Mouse (Mus musculus): ENCODE results near the gene Inhba.

Inhba gene

DNA sequence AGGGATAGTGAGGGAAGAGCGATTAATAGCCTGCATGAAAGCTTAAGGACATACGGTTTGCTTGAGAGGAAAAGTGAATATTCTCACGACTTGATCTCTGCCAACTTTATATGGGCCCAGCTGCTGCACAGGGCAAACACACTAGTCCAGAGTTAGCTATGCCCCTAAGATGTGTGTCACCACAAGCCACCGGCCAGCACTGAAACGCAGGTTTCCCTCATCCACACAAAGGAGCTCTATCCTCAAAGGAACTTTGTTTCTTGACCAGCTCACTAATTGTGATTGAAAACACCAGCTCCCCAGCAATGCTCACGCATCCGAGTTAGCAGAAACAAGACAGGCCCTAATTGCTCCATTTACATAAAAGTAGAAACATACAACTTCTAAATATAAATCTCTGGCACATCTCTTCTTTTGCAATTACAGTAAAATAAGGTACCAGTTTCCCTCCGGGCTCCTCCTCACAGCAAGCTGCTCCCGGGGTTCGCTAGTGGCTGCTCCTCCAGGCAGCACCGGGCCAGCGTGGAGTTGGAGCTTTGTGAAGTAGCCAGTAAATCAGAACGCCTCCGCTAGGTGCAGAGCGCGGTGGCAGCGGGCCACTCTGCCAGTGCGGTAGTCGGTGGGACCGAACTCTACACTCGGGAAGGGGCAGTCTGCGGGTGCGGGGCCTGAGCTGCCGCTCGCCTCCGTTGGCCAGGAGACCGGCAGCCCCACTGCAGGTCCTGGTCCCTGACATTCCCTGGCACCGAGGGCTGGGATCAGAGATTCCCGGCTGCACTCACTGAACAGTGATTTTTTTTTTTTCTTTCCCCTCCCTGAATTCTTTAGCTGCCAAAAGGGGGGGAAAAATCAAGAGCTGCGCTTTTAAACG, at the start of gene Inhba:
Gene Inhba, plus strand, starts transcription at position 480 of the 871 bp plus-strand sequence.
- in situ Hi-C loops (cut with MboI; ENCODE audit: unreplicated experiment in 2 of 2): loop anchor here (5.0 to 25.0 kb wide), 7 partner anchors 483 to 1826 kb away; no protein-coding TSS in a partner anchor

DNA sequence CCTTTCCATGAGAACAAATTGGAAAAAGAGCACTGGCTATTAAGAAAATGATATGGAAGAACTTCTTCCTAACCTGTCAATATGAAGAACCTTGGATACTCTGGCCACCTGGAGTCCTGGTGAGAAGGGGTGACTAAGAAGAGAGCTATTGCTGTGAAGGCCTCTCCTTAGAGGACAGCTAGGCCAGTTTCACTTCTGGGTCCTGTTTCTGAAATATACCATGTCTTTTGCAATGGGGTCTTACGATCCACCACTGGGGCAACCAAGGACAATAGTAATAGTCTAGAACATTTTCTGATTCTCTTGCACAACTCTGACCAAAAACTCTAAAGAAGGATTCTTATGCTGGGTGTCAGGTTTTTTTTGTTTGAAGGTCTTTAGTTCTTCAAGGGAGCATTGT, 35.1 kb upstream of the Inhba start:
- in situ Hi-C loops (cut with MboI; ENCODE audit: unreplicated experiment in 2 of 2): loop anchor here in 1 of 2 experiments (25.0 kb wide), 1 partner anchor 1661 kb away; no protein-coding TSS in a partner anchor

DNA sequence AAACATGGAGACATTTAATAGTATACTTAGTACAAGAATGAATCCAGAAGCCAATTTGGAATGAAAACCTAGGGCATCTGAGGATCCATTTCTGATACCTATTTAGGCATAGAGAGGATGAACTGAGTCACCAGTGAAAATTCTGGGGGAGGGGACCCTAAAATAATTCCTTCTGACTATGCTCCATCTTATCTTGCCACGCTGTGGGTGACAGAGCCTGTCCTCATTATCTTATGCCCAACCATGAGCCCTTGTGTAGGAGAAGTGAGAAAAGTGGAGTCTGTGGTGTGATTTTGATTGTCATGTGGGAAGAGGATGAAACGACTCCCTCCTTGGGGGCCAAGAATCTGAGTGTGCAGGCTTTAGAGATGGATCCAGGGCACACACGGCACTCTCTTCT, 32.1 kb upstream of the Inhba start:
- in situ Hi-C loops (cut with MboI; ENCODE audit: unreplicated experiment in 2 of 2): loop anchor here in 1 of 2 experiments (25.0 kb wide), 1 partner anchor 1658 kb away; no protein-coding TSS in a partner anchor

DNA sequence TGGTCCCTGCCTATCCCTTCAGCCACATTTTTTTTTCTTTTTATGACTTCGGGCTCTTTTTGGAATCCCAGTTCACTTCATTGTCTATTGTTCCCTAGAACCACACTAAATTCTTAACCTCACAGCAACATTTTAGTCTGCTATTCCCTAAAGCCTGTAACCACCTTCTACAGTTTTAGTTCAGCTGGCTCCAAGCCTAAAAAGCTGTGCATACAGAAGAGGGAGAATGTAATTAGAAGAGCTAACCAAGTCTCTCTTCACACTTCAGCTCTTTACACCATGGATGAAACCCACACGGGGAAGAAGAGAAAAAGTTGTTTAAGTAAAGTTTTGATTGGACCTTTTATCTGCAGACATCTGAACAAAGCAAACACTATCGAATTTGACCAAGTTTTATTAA, 29.6 kb upstream of the Inhba start:
- in situ Hi-C loops (cut with MboI; ENCODE audit: unreplicated experiment in 2 of 2): loop anchor here in 1 of 2 experiments (10.0 to 25.0 kb wide), 2 partner anchors 1453 to 1655 kb away; no protein-coding TSS in a partner anchor

DNA sequence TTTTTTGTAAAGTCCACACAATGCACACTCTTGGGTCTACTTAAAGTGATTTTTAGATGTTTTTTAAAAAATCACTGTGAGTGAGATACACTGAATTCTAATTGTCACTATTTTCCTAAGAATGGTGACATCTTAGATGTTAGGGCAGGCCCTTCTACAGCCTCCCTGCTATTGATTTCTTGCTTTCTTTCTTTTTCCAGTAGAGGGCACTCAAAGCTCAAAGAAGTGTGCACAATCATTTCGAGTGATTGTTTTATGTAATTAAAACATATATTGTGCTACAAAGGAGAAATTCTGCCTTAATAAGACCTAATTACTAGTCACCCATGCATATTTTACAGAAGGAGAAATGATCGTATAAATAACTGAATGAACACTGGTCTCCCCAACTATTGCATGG, 25.9 kb upstream of the Inhba start:
- in situ Hi-C loops (cut with MboI; ENCODE audit: unreplicated experiment in 2 of 2): loop anchor here in 1 of 2 experiments (10.0 to 25.0 kb wide), 2 partner anchors 1449 to 1652 kb away; no protein-coding TSS in a partner anchor

DNA sequence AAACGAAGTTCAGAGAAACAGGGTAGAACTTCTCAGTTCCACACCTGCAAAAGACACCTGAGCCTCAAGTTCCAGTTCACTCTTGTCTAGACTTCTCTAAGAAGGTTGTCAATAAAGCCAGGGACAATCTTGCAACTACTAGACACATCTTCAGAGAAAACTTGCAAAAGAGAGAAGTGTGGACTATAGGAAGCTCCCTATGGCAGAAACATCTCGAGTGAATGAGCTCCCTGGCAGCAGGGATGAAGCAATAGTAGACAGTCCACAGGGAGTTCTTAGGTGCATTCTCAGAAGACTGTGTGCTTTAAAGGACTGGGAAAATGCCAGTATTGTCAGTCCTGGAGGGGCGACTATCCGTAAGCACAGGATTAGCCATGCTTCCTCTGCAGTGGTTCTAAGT, 25.5 kb upstream of the Inhba start:
- in situ Hi-C loops (cut with MboI; ENCODE audit: unreplicated experiment in 2 of 2): loop anchor here in 1 of 2 experiments (10.0 to 25.0 kb wide), 2 partner anchors 1449 to 1651 kb away; no protein-coding TSS in a partner anchor

DNA sequence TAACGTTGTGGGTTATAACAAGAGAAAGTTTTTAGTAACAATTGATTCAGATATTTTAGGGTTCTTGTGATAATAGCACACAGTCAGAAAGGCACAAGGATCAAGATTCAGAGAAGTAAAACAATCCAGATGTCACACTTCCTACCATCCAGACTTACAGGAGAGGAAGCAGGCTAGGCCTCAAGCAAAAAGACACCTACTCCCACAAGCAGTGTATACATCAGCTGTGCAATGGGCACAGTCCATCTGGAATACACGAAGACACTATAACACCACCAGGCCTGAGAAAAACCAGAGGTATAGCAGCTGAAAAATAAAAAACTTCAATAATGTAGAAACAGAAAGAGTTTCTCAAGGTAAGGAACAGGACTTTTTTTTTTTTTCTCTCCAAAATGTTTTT, 16.3 kb upstream of the Inhba start:
- in situ Hi-C loops (cut with MboI; ENCODE audit: unreplicated experiment in 2 of 2): loop anchor here in 1 of 2 experiments (25.0 kb wide), 1 partner anchor 1642 kb away; no protein-coding TSS in a partner anchor

DNA sequence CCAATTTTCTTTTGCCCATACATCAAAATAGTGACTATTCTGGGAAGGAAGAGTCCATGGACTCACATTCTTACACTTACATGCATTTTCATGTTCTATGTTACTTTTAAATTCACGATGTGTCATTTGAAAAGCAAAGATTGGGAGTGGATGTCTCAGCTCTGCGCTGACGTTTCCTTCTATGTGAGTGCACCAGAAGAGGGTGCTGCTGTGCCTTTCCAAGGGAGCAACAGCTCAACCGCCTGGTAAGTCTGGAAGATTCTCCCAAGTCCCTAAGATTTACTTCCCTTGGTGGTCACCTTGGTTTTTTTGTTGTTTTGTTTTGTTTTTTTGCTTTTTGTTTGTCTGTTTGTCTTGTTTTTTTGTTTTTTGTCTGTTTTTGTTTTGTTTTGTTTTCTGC, 6.1 kb upstream of the Inhba start:
- in situ Hi-C loops (cut with MboI; ENCODE audit: unreplicated experiment in 2 of 2): loop anchor here (25.0 kb wide), 3 partner anchors 1032 to 1832 kb away; no protein-coding TSS in a partner anchor

DNA sequence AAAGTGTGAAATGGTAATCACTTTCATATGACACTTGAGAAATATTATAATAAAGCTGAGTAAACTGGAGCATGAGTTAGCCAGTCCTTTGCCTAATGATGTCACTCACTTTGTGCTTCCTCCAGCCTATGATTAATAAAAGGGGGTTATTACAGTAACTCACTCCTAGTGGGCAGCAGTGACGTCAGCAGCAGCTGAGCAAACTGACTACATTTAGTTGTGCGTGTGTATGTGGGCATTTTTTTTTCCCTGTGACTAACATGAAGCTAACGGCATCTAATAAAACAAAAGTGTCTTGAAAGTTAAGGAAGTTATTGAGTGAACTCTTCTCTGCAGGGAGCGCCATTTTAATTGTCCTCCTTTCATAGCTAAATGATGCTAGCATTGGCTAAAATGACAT, 3.9 kb upstream of the Inhba start:
- in situ Hi-C loops (cut with MboI; ENCODE audit: unreplicated experiment in 2 of 2): loop anchor here (25.0 kb wide), 3 partner anchors 1030 to 1830 kb away; no protein-coding TSS in a partner anchor

DNA sequence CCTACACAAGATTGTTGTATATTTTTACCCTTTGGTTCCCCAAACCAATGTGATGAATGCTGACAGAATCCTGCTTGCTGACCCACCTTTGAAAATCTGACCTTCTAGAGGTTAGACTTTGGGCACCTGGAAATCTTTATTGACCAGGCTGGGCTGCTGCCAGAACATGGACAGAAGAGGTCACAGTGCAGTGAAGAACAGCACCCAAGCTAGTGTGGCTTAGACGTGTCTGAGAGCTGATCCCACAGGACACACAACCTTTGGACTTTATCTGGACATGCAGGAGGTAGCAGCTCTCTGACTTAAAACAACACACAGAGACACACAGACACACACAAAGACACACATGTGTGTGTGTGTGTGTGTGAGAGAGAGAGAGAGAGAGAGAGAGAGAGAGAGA, 3.3 kb upstream of the Inhba start:
- in situ Hi-C loops (cut with MboI; ENCODE audit: unreplicated experiment in 2 of 2): loop anchor here (25.0 kb wide), 3 partner anchors 1029 to 1829 kb away; no protein-coding TSS in a partner anchor

DNA sequence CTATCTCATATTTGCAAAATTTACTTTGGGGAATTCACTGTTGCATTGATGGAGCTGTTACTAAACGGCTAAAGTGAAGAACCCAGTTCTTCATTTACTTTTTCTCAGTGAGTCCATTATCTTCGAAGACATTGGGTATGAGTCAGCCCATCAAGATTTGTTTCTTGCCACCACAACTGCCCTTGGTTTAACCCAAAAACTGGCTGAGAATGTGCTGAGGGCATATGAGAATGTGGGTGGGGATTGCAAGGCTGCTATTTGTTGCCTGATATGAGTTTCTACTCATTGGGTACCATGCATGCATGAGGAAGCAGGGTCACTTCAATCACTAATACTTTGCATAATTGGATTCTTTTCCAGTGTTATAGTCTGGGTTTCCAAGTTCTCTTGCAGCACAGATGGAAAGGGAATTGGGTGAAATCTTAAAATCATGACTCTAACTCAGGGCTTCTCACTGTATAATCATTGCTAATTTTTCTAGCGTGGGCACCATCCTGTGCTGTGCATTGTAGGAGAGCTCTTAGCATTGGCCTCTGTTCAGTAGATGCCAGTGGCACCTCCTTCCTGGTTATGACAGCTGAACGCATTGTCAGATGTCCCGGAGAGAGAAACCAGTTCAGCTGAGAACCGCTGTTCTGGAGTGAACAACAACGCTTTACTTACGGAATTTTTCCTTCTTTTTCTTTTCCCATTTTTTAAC, 1.7 kb upstream of the Inhba start:
- in situ Hi-C loops (cut with MboI; ENCODE audit: unreplicated experiment in 2 of 2): loop anchor here (5.0 to 25.0 kb wide), 7 partner anchors 485 to 1827 kb away; no protein-coding TSS in a partner anchor

DNA sequence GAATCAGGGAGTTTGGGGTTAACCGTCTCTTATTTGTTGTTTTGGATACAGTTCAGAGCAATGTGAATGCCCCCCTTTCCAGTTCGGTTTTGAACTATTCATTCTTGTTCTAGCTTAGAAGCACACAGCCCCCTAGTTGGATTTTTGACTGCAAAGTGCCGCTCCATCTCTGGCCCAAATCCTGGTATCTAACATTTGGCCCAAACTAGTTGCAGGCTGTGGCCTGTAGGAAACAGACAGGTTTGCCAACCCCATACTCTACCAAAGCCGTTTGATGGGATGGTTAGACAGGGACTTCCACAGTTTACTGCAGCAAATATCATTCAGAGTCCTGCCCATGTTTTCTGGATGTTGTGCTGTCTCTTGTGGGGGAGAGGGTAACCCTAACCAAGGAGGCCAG, 1.1 kb upstream of the Inhba start:
- in situ Hi-C loops (cut with MboI; ENCODE audit: unreplicated experiment in 2 of 2): loop anchor here (5.0 to 25.0 kb wide), 7 partner anchors 484 to 1827 kb away; no protein-coding TSS in a partner anchor

DNA sequence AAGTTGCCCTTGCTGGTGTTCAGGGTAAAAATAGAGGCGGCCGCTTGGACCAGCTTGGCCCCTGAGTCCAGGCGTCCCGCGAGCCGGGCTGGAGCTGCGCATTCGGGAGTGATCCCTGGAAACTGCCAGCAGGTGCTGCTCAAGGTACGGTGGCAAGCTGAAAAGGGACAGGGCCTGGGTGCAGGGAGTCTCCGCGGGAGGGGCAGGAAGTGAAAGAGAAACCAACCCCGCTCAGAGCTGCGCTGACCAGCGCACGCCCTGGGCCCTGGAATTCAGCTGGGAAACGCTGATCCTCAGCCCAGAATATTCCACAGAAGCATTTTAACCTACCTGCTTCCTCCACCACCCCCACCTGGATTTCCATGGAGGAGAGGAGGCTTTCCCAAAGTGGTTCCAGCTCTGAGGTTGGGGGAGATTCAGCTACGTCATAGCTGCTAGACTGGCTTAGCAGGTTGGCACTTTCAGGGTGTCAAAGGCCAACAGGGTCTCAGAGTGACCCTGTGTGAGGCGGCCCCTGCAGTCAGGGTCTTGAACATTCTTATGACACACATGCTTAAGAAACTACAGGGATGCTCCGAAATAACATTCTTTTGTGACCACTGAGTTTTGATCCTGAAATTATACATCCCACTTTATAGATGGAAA, 714 bp downstream of the Inhba start:
- in situ Hi-C loops (cut with MboI; ENCODE audit: unreplicated experiment in 2 of 2): loop anchor here (5.0 to 25.0 kb wide), 7 partner anchors 482 to 1825 kb away; no protein-coding TSS in a partner anchor

DNA sequence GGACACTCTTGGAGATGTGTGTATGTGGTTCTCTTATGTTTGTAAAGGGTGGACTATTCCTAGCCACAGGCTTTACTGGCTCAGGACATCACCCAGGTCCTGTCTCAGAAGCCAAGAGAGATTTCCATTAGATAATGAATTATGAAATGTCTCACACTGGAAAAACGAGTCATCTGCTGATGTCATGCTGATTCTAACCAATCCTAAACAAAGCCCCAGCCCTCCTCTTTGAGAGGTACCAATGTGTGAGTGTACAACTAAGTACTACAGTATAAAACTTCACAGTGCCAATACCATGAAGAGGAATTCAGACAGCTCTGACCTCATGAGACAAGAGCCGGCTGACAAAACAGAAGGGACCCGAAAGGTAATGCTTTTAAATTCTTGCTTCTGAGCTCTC, 2.5 kb downstream of the Inhba start:
- in situ Hi-C loops (cut with MboI; ENCODE audit: unreplicated experiment in 2 of 2): loop anchor here (5.0 to 25.0 kb wide), 7 partner anchors 481 to 1823 kb away; no protein-coding TSS in a partner anchor

DNA sequence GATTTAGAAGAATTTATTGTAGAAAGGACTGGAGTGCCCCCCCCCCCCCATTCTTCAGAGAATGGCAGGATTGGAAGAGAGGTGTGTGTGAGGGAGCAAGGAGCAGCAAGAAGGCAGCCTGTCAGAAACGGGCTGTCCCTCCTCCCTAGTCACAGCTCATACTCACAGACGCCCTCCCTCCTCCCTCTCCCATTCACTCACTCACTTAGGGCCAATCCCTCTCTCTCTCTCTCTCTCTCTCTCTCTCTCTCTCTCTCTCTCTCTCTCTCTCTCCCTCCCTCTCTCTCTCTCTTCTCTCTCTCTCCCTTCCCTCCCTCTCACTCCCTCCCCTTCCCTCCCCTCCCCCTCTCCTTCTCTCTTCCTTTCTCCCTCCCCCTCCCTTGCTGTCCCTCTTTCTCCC, 4.9 kb downstream of the Inhba start:
- in situ Hi-C loops (cut with MboI; ENCODE audit: unreplicated experiment in 2 of 2): loop anchor here (5.0 to 25.0 kb wide), 7 partner anchors 478 to 1821 kb away; no protein-coding TSS in a partner anchor

DNA sequence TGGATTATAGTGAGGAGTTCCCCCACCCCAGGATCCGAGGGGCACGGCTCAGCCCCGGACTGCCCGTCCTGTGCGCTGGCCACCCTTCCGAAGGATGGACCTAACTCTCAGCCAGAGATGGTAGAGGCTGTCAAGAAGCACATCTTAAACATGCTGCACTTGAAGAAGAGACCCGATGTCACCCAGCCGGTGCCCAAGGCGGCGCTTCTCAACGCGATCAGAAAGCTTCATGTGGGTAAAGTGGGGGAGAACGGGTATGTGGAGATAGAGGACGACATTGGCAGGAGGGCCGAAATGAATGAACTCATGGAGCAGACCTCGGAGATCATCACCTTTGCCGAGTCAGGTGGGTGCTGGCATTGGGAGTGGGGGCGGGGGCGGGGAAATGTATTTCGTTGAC, 5.7 kb downstream of the Inhba start:
- in situ Hi-C loops (cut with MboI; ENCODE audit: unreplicated experiment in 2 of 2): loop anchor here (5.0 to 25.0 kb wide), 7 partner anchors 477 to 1820 kb away; no protein-coding TSS in a partner anchor

DNA sequence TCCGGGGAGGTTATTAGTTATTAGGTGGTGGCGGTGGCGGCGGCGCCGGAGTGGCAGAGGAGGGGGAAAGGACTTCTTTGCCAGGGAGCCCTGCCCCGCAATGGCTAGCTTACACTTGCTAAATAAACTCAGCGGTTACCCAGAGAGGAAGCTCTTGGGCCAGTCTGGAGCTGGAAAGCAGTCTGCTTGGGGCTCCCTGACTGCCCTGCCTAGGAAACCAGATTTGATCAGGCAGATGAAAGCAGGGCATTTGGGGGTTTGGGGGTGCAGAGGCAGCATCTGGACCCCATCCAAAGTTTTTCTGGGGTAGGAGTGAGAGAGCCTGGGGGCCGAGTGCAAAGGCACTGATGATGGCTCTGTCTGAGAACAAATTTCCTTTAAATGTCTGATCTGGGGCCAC, 6.1 kb downstream of the Inhba start:
- in situ Hi-C loops (cut with MboI; ENCODE audit: unreplicated experiment in 2 of 2): loop anchor here (5.0 to 25.0 kb wide), 7 partner anchors 477 to 1820 kb away; no protein-coding TSS in a partner anchor

DNA sequence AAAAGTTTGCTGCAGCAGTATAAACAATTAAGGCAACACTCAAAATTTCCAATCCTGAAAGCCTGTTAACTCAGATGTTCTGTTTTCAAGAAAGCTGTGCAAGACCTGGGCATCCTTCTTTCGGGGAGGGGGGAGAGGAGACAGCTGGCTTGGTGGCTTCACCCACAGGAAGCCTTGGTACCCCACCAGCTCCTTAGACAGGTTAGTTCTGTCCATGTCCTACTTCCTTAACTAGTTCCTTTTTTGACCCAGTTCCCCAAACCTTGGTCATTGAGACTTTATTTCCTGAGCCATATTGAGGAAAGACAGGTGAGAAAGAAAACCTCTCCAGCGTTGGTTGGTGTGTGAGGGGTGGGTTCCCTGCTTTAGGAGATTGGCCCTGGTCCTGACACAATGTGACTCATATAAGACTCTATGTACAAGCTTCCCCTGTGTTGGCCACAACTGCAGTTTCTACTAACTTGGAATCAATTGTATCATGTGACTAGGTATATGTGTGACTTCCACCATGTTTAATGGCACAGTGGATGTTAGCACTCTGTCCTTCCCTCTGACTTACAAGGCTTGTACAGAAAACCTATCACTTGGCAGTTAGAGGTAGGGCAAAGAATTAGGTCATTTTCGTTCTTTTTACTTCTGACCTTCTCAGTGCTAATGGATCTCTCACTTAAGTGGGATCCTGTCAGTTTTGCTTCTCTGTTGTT, 7.3 kb downstream of the Inhba start:
- in situ Hi-C loops (cut with MboI; ENCODE audit: unreplicated experiment in 2 of 2): loop anchor here (5.0 to 25.0 kb wide), 7 partner anchors 476 to 1818 kb away; no protein-coding TSS in a partner anchor

DNA sequence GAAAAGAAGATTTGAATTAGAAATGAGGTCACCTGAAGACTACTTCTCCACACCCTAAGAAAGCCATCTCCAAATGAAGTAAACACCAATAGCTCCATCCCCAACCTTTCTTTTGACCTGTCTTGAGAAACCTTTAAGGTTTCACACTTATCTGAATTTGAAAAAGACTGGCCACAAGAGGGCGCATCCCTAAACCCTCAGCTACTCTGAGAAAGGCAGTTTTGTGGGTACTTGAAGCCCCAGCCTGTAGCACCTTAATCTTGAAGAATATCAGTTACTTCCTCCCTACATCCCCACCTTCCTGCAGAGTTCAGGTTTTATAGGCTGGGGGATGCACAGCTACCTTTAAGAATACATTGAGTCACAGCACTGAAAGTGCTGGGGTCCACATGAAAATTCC, 9.0 kb downstream of the Inhba start:
- in situ Hi-C loops (cut with MboI; ENCODE audit: unreplicated experiment in 2 of 2): loop anchor here (5.0 to 25.0 kb wide), 4 partner anchors 1017 to 1817 kb away; no protein-coding TSS in a partner anchor

Measured in v-Abl transformed pro-B cells (cell line).